Mouse (Mus musculus): ENCODE measurements around the gene Gar1. TPM values are rescaled to one million over a fixed set of nuclear protein-coding genes. Genes with fewer than 3 reads are reported as not detected.

Gar1 gene
- polyA plus RNA-seq, 1 experiment from 2014 or later = 49.3 TPM

- H3K4me1 ChIP-seq = no peaks in the 10 kb centered on the region
- no peak within 1 kb of the TSS for H3K9ac ChIP-seq (replicated peaks)
- no peaks in the 10 kb centered on the region for H3K9me3 ChIP-seq
- H3K4me2 ChIP-seq (replicated peaks) = no peak within 1 kb of the TSS
- ATAC-seq (replicated peaks) = no peak
- H3K27ac ChIP-seq (replicated peaks) = no peak within 1 kb of the TSS
- 0 out of 2 replicates have a peak, but pooled peaks cover 2% of the 10 kb centered on the region for H3K27me3 ChIP-seq
- H3K4me3 ChIP-seq = no peak within 1 kb of the TSS
- 73% methylated on average over 6 of the region's 6 CpGs for WGBS
- H3K36me3 ChIP-seq = no peaks in the 10 kb centered on the region
Measured at GRCm38 (mm10) chr3:129835388-129835934, 4.3 kb upstream of the Gar1 start, which contains the start of gene Cfi. TSS of gene Cfi (plus strand) at chr3:129835884.

GRCm38 (mm10) chr3:129830626-129831025, 570 bp downstream of the Gar1 start:
- WGBS = 1% methylated on average over 45 of the region's 45 CpGs
- Histone ChIP-seq H3K9ac (replicated peaks) (peak overlapping the region; percentile 66), H3K36me3 (0 out of 2 replicates have a peak, but pooled peaks cover 3% of the 10 kb centered on the region), H3K27me3 (0 out of 2 replicates have a peak, but pooled peaks cover 2% of the 10 kb centered on the region), H3K4me2 (replicated peaks) (peak overlapping the region; percentile 66), H3K4me3 (peak overlapping the region; percentile 78), H3K4me1 (peaks cover 15% of the 10 kb centered on the region), H3K9me3 (no peaks in the 10 kb centered on the region), H3K27ac (replicated peaks) (peak overlapping the region; percentile 91)
- ATAC-seq (replicated peaks) = no peak

GRCm38 (mm10) chr3:129827691-129828090, 3.5 kb downstream of the Gar1 start:
- Histone ChIP-seq H3K4me2 (replicated peaks) (no peak overlapping the region), H3K4me1 (peaks cover 15% of the 10 kb centered on the region), H3K27me3 (no peaks in the 10 kb centered on the region), H3K36me3 (peaks cover 21% of the 10 kb centered on the region), H3K9me3 (no peaks in the 10 kb centered on the region), H3K4me3 (no peak overlapping the region), H3K27ac (replicated peaks) (no peak overlapping the region), H3K9ac (replicated peaks) (no peak overlapping the region)
- 93% methylated on average over 5 of the region's 5 CpGs for WGBS
- ATAC-seq (replicated peaks) = no peak

GRCm38 (mm10) chr3:129826691-129827090, 4.5 kb downstream of the Gar1 start:
- 89% methylated on average over 10 of the region's 10 CpGs for WGBS
- Histone ChIP-seq H3K27me3 (no peaks in the 10 kb centered on the region), H3K27ac (replicated peaks) (no peak overlapping the region), H3K4me1 (peaks cover 15% of the 10 kb centered on the region), H3K4me3 (no peak overlapping the region), H3K9ac (replicated peaks) (no peak overlapping the region), H3K9me3 (no peaks in the 10 kb centered on the region), H3K36me3 (peaks cover 24% of the 10 kb centered on the region), H3K4me2 (replicated peaks) (no peak overlapping the region)
- no peak for ATAC-seq (replicated peaks)

- Histone ChIP-seq H3K9me3 (no peaks in the 10 kb centered on the region), H3K36me3 (peaks cover 26% of the 10 kb centered on the region), H3K27ac (replicated peaks) (no peak overlapping the region), H3K4me3 (no peak overlapping the region), H3K27me3 (no peaks in the 10 kb centered on the region), H3K9ac (replicated peaks) (no peak overlapping the region), H3K4me2 (replicated peaks) (no peak overlapping the region), H3K4me1 (peaks cover 10% of the 10 kb centered on the region)
- no peak for ATAC-seq (replicated peaks)
- 93% methylated on average over 10 of the region's 10 CpGs for WGBS
Measured at GRCm38 (mm10) chr3:129824891-129825290, 6.3 kb downstream of the Gar1 start.

- Histone ChIP-seq H3K4me1 (0 out of 2 replicates have a peak, but pooled peaks cover 2% of the 10 kb centered on the region), H3K27ac (replicated peaks) (no peak overlapping the region), H3K36me3 (peaks cover 26% of the 10 kb centered on the region), H3K4me2 (replicated peaks) (no peak overlapping the region), H3K27me3 (no peaks in the 10 kb centered on the region), H3K9ac (replicated peaks) (no peak overlapping the region), H3K9me3 (no peaks in the 10 kb centered on the region), H3K4me3 (no peak overlapping the region)
- 82% methylated on average over 4 of the region's 4 CpGs for WGBS
- ATAC-seq (replicated peaks) = no peak
Measured at GRCm38 (mm10) chr3:129824146-129824545, 7.0 kb downstream of the Gar1 start.

- no peak overlapping the region for H3K4me2 ChIP-seq (replicated peaks)
- no peak overlapping the region for H3K27ac ChIP-seq (replicated peaks)
- 0 out of 2 replicates have a peak, but pooled peaks have one; percentile 27 for ATAC-seq (replicated peaks)
- no peaks in the 10 kb centered on the region for H3K27me3 ChIP-seq
- H3K9ac ChIP-seq (replicated peaks) = no peak overlapping the region
- H3K4me3 ChIP-seq = no peak overlapping the region
- H3K9me3 ChIP-seq = no peaks in the 10 kb centered on the region
- H3K36me3 ChIP-seq = peaks cover 26% of the 10 kb centered on the region
- H3K4me1 ChIP-seq = no peaks in the 10 kb centered on the region
- WGBS = 53% methylated on average over 5 of the region's 5 CpGs
Measured at GRCm38 (mm10) chr3:129823293-129823692, 7.9 kb downstream of the Gar1 start.

GRCm38 (mm10) chr3:129822206-129822775, 8.9 kb downstream of the Gar1 start, which contains the start of gene Rrh:
TSS of gene Rrh (minus strand) at chr3:129822587.
- no peak for ATAC-seq (replicated peaks)
- no peak within 1 kb of the TSS for H3K4me3 ChIP-seq
- no peak within 1 kb of the TSS for H3K27ac ChIP-seq (replicated peaks)
- no peak within 1 kb of the TSS for H3K9ac ChIP-seq (replicated peaks)
- 28% methylated on average over 11 of the region's 11 CpGs for WGBS
- H3K4me2 ChIP-seq (replicated peaks) = no peak within 1 kb of the TSS
- no peaks in the 10 kb centered on the region for H3K4me1 ChIP-seq
- peaks cover 26% of the 10 kb centered on the region for H3K36me3 ChIP-seq
- no peaks in the 10 kb centered on the region for H3K9me3 ChIP-seq
- no peaks in the 10 kb centered on the region for H3K27me3 ChIP-seq

- WGBS = 79% methylated on average over 8 of the region's 8 CpGs
- no peaks in the 10 kb centered on the region for H3K4me1 ChIP-seq
- no peak overlapping the region for H3K4me3 ChIP-seq
- no peaks in the 10 kb centered on the region for H3K27me3 ChIP-seq
- no peak overlapping the region for H3K9ac ChIP-seq (replicated peaks)
- no peaks in the 10 kb centered on the region for H3K9me3 ChIP-seq
- ATAC-seq (replicated peaks) = no peak
- peaks cover 26% of the 10 kb centered on the region for H3K36me3 ChIP-seq
- no peak overlapping the region for H3K27ac ChIP-seq (replicated peaks)
- H3K4me2 ChIP-seq (replicated peaks) = no peak overlapping the region
Measured at GRCm38 (mm10) chr3:129821736-129822135, 9.5 kb downstream of the Gar1 start.

- ATAC-seq (replicated peaks) = no peak
- WGBS = 55% methylated on average over 9 of the region's 9 CpGs
- no peaks in the 10 kb centered on the region for H3K27me3 ChIP-seq
Measured at GRCm38 (mm10) chr3:129820847-129821246, 10.3 kb downstream of the Gar1 start.

GRCm38 (mm10) chr3:129803765-129804164, 27.4 kb downstream of the Gar1 start, which contains the start of gene Lrit3:
TSS of gene Lrit3 (minus strand) at chr3:129804030.
- no peaks in the 10 kb centered on the region for H3K4me1 ChIP-seq
- ATAC-seq (replicated peaks) = no peak
- H3K4me3 ChIP-seq = no peak within 1 kb of the TSS
- H3K9ac ChIP-seq (replicated peaks) = no peak within 1 kb of the TSS
- no peaks in the 10 kb centered on the region for H3K27me3 ChIP-seq
- no peaks in the 10 kb centered on the region for H3K9me3 ChIP-seq
- no peak within 1 kb of the TSS for H3K4me2 ChIP-seq (replicated peaks)
- no peaks in the 10 kb centered on the region for H3K36me3 ChIP-seq
- 80% methylated on average over 10 of the region's 10 CpGs for WGBS
- H3K27ac ChIP-seq (replicated peaks) = no peak within 1 kb of the TSS

More at GRCm38 (mm10) chr3:129820847-129821246, 10.3 kb downstream of the Gar1 start:
- Histone ChIP-seq H3K9ac (replicated peaks) (no peak overlapping the region), H3K9me3 (no peaks in the 10 kb centered on the region), H3K4me3 (no peak overlapping the region), H3K27ac (replicated peaks) (no peak overlapping the region), H3K36me3 (peaks cover 23% of the 10 kb centered on the region), H3K4me2 (replicated peaks) (no peak overlapping the region), H3K4me1 (no peaks in the 10 kb centered on the region)

GRCm38 (mm10) chr3:129799011-129799410, 32.2 kb downstream of the Gar1 start:
- ATAC-seq (replicated peaks) = no peak
- 77% methylated on average over 2 of the region's 2 CpGs for WGBS

More at GRCm38 (mm10) chr3:129799011-129799410, 32.2 kb downstream of the Gar1 start:
- no peaks in the 10 kb centered on the region for H3K4me1 ChIP-seq
- H3K27me3 ChIP-seq = no peaks in the 10 kb centered on the region
- no peak overlapping the region for H3K27ac ChIP-seq (replicated peaks)
- no peak overlapping the region for H3K4me2 ChIP-seq (replicated peaks)
- H3K36me3 ChIP-seq = no peaks in the 10 kb centered on the region
- H3K9me3 ChIP-seq = no peaks in the 10 kb centered on the region
- no peak overlapping the region for H3K4me3 ChIP-seq
- H3K9ac ChIP-seq (replicated peaks) = no peak overlapping the region
